Mouse (Mus musculus) olfactory bulb, adult 2 months (tissue): ENCODE results near the gene Zfp263. TPM values are rescaled to one million over a fixed set of nuclear protein-coding genes. Genes with fewer than 3 reads are reported as not detected.

ENCODE experiments used
- H3K27ac ChIP-seq: fragments of 200-500 bp; 2 replicates; pipeline ENCODE4 v1.5.1; 2012; ENCODE audit warnings: low read depth, low read length; ENCODE audit not compliant: insufficient read depth
- H3K4me1 ChIP-seq: fragments of 200-500 bp; 2 replicates; pipeline ENCODE4 v1.6.1; 2012; ENCODE audit warnings: low read length; ENCODE audit not compliant: control insufficient read depth, insufficient read depth
- H3K4me3 ChIP-seq: fragments of 200-500 bp; 2 replicates; pipeline ENCODE4 v1.5.1; 2012; ENCODE audit warnings: mild to moderate bottlenecking, low read depth, low read length, moderate library complexity; ENCODE audit not compliant: insufficient read depth
- CTCF ChIP-seq: fragments of 200-500 bp; IDR thresholded peaks from 2 replicates; pipeline ENCODE4 v1.5.1; 2012; ENCODE audit warnings: low read depth, mild to moderate bottlenecking, low read length, moderate library complexity; ENCODE audit not compliant: insufficient read depth
- POLR2A ChIP-seq: fragments of 200-500 bp; IDR thresholded peaks from 2 replicates; pipeline ENCODE4 v1.6.1; 2012; ENCODE audit warnings: mild to moderate bottlenecking, low read depth, low read length, moderate library complexity; ENCODE audit not compliant: insufficient read depth
- WGBS: fragments of 180-500 bp; shearing (Covaris S2); methylation state at CpG from one replicate; pipeline ENCODE4 v1.1.7; 2018; 5-methylcytosine and 5-hydroxymethylcytosine counted together
- polyA plus RNA-seq: library from polyadenylated mRNA; stranded (reverse); fragments of >200 nt; gene quantifications from 2 replicates; pipeline ENCODE4 v1.2.4, GENCODE M21; 2012; ENCODE audit warnings: low replicate concordance; ENCODE audit not compliant: missing spikeins, insufficient read depth, insufficient read length

Zfp263 gene
- polyA plus RNA-seq, 1 experiment = not detected

DNA sequence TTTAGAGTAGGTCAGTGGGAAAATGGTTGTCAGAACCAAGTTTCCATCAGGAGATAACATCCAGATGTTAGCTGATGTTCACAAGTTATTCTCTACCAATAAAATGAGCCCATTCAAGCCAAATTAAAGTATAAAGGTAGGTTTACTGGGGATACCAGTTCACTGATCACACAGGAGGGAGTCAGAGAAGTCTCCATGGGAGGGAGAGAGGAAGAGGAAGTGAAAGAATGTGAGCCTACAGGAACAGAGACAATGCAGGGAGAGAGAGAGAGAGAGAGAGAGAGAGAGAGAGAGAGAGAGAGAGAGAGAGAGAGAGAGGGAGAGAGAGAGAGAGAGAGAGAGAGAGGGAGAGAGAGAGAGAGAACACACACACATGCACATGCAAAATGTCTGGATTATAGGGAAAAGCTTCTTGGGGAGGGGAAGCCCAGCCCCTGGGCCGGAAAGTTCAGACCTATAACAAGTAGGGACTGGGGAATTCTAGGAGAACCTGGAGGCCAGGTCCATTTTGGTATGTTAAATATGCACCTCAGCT lies 10.6 kb upstream of the Zfp263 start:
- no peak for TF ChIP-seq POLR2A
- TF ChIP-seq CTCF = no peak
- 88% methylated on average over 1 of the region's 1 CpGs for WGBS

DNA sequence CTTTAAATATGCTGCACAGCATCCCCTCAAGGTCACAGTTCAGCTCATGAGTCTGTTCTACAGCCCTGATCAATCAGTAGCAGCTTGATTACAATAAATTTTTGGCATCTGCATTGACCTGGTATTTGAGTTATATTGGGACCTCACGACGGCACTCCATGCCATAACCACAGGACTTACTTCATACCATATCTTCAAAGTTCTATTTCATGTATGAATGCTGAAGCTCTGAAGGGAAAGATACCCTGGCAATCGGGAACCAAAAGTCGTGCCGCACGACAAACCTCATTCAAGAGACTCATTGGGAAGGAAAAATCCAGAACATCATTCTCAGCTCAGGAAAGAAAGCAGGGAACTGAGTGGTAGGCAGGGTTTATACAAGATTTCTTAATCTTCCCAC lies 1.4 kb upstream of the Zfp263 start:
- Histone ChIP-seq H3K4me1 (peaks cover 9% of the 10 kb centered on the region; the same call in 1 of the 2 replicates), H3K4me3 (no peak overlapping the region), H3K27ac (no peak overlapping the region)
- 97% methylated on average over 6 of the region's 6 CpGs for WGBS
- no peak for TF ChIP-seq POLR2A
- no peak for TF ChIP-seq CTCF

More for the DNA sequence above, 10.6 kb upstream of the Zfp263 start:
- no peak overlapping the region for H3K4me3 ChIP-seq
- no peaks in the 10 kb centered on the region for H3K4me1 ChIP-seq
- H3K27ac ChIP-seq = no peak overlapping the region

DNA sequence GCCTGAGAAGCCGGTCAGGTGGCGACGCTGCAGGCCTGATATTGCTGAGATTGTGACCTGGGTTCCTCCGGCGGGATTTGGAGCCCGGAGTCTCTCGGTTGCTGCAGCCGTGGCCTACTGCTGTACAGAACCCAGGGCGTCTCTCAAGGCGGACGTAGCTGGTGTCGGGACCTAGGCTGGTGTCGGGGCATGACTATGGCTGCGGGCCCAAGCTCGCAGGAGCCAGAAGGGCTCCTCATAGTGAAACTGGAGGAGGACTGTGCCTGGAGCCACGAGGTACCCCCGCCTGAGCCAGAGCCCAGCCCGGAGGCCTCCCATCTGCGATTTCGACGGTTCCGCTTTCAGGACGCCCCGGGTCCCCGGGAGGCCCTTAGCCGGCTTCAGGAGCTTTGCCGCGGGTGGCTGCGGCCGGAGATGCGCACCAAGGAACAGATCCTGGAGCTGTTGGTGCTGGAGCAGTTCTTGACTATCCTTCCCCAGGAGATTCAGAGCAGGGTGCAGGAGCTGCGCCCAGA lies 350 bp downstream of the Zfp263 start:
- TF ChIP-seq CTCF (0 out of 2 replicates have a peak, but pooled peaks have one; percentile 9), POLR2A (peak; percentile 43; the same call in 1 of the 2 replicates)
- under 1% methylated on average over 32 of the region's 32 CpGs for WGBS
- Histone ChIP-seq H3K27ac (peak overlapping the region; percentile 52), H3K4me3 (peak overlapping the region; percentile 90), H3K4me1 (peaks cover 9% of the 10 kb centered on the region; the same call in 1 of the 2 replicates)

DNA sequence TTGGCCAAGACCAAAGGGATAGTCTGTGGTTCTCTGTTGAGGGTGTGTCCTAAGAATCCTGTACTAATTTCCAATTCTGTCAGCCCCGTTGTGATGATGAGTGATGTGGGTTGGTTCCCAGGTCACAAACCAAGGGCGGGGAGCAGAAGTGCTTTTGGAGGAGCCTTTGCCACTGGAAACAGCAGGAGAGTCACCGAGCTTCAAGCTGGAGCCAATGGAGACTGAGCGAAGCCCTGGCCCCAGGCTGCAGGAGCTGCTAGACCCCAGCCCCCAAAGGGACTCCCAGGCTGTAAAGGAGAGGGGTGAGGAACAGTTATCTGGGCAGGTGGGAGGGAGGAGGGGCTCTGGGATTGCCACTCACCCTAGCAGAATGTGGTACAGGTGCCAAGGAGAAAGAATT lies 1.8 kb downstream of the Zfp263 start:
- H3K4me3 ChIP-seq = no peak overlapping the region

DNA sequence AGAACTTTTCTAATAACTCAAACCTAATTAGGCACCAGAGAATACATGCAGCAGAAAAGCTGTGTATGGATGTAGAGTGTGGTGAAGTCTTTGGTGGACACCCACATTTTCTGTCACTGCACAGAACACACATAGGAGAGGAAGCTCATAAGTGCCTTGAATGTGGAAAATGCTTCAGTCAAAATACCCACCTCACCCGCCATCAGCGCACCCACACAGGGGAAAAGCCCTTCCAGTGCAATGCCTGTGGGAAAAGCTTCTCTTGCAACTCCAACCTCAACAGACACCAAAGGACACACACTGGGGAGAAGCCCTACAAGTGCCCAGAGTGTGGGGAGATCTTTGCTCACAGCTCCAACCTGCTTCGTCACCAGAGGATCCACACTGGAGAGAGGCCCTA lies 5.1 kb downstream of the Zfp263 start:
- 94% methylated on average over 3 of the region's 3 CpGs for WGBS
- Histone ChIP-seq H3K4me1 (peaks cover 9% of the 10 kb centered on the region; the same call in 1 of the 2 replicates), H3K4me3 (no peak overlapping the region), H3K27ac (no peak overlapping the region)
- no peak for TF ChIP-seq CTCF

More for the DNA sequence above, 1.8 kb downstream of the Zfp263 start:
- H3K4me1 ChIP-seq = peaks cover 9% of the 10 kb centered on the region; the same call in 1 of the 2 replicates
- no peak overlapping the region for H3K27ac ChIP-seq
- TF ChIP-seq CTCF (no peak), POLR2A (no peak)
- 86% methylated on average over 4 of the region's 4 CpGs for WGBS

DNA sequence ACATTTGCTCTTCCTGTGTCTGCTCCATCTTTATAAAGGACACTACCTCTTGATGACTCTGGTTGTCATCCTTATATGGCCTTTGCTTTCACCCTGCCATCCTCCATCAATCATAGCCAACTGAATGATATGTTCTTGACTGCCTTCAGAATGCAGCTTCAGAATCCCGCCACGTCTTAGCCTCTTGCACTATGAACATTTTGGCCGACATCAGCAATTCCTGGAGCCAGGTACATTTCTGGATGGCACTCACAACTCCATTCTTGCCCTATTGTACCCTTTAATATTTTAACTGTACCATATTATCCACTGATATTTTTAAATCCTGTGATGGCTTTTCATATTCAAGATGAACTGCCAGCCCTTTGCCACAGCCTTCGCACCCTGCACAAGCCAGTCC lies 27.7 kb downstream of the Zfp263 start:
- no peaks in the 10 kb centered on the region for H3K4me1 ChIP-seq
- 95% methylated on average over 4 of the region's 4 CpGs for WGBS
- TF ChIP-seq POLR2A (no peak), CTCF (no peak)
- H3K4me3 ChIP-seq = no peak overlapping the region
- H3K27ac ChIP-seq = no peak overlapping the region

DNA sequence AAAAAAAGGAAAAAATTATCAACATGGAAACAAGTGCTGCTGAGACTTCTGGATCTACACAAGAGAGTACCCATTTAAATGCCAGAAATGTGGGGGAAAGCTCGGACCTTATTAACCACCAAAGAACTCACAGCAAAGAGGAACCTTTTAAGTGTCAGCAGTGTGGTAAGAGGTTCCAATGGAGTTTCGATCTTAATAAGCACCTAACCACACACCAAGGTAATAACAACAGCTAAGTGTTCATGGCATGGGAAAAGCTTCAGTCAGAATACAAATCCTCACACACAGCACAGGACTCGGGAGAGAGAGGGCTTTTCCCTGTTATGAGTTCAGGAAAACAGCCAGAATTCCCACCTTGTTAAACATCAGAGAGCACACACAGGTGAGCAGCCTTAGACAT lies 32.5 kb downstream of the Zfp263 start:
- Histone ChIP-seq H3K4me3 (no peak overlapping the region), H3K27ac (no peak overlapping the region), H3K4me1 (no peaks in the 10 kb centered on the region)
- no peak for TF ChIP-seq CTCF
- no peak for TF ChIP-seq POLR2A
- 79% methylated on average over 3 of the region's 3 CpGs for WGBS

DNA sequence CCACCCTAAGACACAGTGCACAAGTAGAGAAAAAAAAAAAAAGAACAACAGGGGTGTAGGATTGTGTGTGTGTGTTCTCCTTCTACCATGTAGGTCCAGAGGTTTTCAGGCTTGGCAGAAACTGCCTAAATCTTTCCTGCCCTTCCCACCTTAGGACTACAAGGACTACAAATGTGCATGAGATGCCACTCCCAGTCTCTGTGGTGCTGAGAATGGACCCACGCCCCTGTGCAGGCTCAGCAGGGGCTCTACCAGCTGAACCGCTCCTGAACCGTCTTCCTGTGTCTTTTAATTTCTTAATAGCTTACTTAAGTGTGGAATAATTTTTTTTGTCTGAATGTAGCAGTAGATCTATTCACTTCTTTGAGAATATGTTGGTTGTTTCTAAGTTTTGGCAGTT lies 34.1 kb downstream of the Zfp263 start:
- Histone ChIP-seq H3K4me1 (no peaks in the 10 kb centered on the region), H3K4me3 (no peak overlapping the region), H3K27ac (no peak overlapping the region)
- WGBS = 64% methylated on average over 3 of the region's 3 CpGs
- no peak for TF ChIP-seq POLR2A
- TF ChIP-seq CTCF = no peak

DNA sequence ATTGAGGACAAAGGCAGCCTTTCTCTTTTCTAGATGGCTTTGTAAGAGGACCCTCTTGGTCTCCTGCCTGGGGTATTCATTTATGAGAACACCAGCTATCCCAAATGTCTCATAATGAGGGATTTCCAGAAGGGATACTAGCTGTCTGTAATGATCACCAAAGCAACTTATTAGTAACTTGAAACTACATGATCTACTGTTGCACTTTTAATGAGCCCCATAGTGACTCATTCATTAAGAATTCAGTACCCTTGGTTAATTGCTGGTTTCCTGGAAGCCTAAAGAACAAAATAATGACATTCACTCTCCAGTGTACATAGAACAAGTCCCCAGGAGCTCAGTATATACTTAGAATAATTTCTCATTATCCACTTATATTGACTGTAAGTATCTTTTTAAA lies 37.3 kb downstream of the Zfp263 start:
- TF ChIP-seq POLR2A (no peak), CTCF (no peak)
- Histone ChIP-seq H3K4me3 (no peak overlapping the region), H3K4me1 (no peaks in the 10 kb centered on the region), H3K27ac (no peak overlapping the region)
